Mouse (Mus musculus) lung, adult 2 months (tissue): ENCODE measurements around the gene Utrn. TPM values are rescaled to one million over a fixed set of nuclear protein-coding genes. Genes with fewer than 3 reads are reported as not detected.

Experiments
- DNase-seq: peaks from one replicate; pipeline ENCODE4 v3.0.0; 2022
- H3K4me1 ChIP-seq: fragments of 200-500 bp; 2 replicates; pipeline ENCODE4 v1.6.1; 2011; ENCODE audit warnings: low read length; ENCODE audit not compliant: control insufficient read depth, insufficient read depth
- H3K4me3 ChIP-seq: fragments of 200-500 bp; replicated peaks from 2 replicates; pipeline ENCODE3; 2011; ENCODE audit warnings: low read depth, mild to moderate bottlenecking, control low read depth, low read length; ENCODE audit errors: extremely low read depth
- CTCF ChIP-seq: fragments of 200-500 bp; IDR thresholded peaks from 2 replicates; pipeline ENCODE4 v1.5.1; 2011; ENCODE audit warnings: mild to moderate bottlenecking, low read length, control low read depth; ENCODE audit not compliant: insufficient read depth
- POLR2A ChIP-seq: fragments of 200-500 bp; IDR thresholded peaks from 2 replicates; pipeline ENCODE4 v1.6.1; 2011; ENCODE audit warnings: low read depth, mild to moderate bottlenecking, control low read depth, low read length, borderline replicate concordance; ENCODE audit errors: extremely low read depth
- WGBS: fragments of 180-500 bp; shearing (Covaris S2); methylation state at CpG from one replicate; pipeline ENCODE4 v1.1.7; 2018; 5-methylcytosine and 5-hydroxymethylcytosine counted together
- polyA plus RNA-seq: library from polyadenylated mRNA; depleted of rRNA; stranded (reverse); fragments of >200 nt; gene quantifications from 2 replicates; pipeline ENCODE4 v1.2.3, GENCODE M21; 2012

Gene Utrn
- polyA plus RNA-seq, 1 experiment, result 59.1 TPM

GRCm38 (mm10) chr10:12860765-12861164 is 8.4 kb downstream of the Utrn start:
- DNase-seq, result no peak
- Histone ChIP-seq H3K4me1 (peaks cover 5% of the 10 kb centered on the region), H3K4me3 (no peak overlapping the region)
- 82% methylated on average over 4 of the region's 4 CpGs for WGBS
- TF ChIP-seq POLR2A (no peak), CTCF (no peak)

GRCm38 (mm10) chr10:12860331-12860730 is 8.8 kb downstream of the Utrn start:
- 64% methylated on average over 7 of the region's 7 CpGs for WGBS
- H3K4me1 ChIP-seq, result peaks cover 5% of the 10 kb centered on the region
- no peak overlapping the region for H3K4me3 ChIP-seq
- no peak for DNase-seq
- TF ChIP-seq CTCF (no peak), POLR2A (no peak)

DNA sequence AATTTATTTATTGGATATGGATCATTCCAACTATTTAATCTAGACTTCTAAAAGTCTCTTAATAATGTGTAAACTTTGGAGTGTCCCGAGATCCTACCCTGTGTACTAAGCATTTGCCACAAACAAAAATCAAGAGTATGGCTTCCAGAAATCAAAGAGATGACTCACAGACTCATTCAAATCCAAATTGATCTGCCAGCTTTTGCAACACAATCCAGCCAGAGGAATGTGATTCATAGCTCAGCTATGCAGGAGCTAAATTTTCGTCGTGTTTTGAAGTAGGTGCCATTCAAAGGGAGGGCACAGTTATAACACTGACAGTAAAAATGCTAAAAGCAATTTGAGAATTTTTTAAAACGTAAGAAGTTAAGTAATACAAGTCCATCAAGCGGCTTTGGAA is 11.1 kb downstream of the Utrn start:
- DNase-seq, result no peak
- H3K4me1 ChIP-seq, result peaks cover 9% of the 10 kb centered on the region
- TF ChIP-seq POLR2A (no peak), CTCF (no peak)
- 43% methylated on average over 5 of the region's 5 CpGs for WGBS
- H3K4me3 ChIP-seq, result no peak overlapping the region

- TF ChIP-seq POLR2A (no peak), CTCF (no peak)
Measured at GRCm38 (mm10) chr10:12854298-12854697, 14.9 kb downstream of the Utrn start.

DNA sequence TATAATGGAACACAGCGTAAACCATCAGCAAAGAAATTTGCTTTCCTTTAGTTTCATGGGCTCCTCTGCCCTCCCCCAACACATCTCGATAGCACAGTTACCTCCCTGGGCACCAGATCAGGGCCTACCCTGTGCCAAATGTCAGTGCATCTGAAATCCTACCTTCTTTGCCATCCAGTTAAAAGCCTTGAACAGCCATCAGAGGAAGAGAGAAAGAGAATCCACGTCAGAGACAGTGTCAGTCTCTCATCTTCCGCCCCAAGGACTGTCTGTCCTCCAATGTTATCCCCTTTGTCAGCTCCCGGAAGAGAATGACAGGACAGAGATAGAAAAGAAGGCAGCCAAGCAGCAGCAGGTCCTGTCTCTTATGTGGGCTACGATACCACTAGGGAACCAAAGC is 15.4 kb downstream of the Utrn start:
- 85% methylated on average over 6 of the region's 6 CpGs for WGBS
- peaks cover 13% of the 10 kb centered on the region for H3K4me1 ChIP-seq
- DNase-seq, result no peak
- TF ChIP-seq POLR2A (no peak), CTCF (no peak)
- H3K4me3 ChIP-seq, result no peak overlapping the region

More at GRCm38 (mm10) chr10:12854298-12854697, 14.9 kb downstream of the Utrn start:
- DNase-seq, result peak; percentile 42
- 57% methylated on average over 6 of the region's 6 CpGs for WGBS
- H3K4me3 ChIP-seq, result no peak overlapping the region
- peaks cover 13% of the 10 kb centered on the region for H3K4me1 ChIP-seq

DNA sequence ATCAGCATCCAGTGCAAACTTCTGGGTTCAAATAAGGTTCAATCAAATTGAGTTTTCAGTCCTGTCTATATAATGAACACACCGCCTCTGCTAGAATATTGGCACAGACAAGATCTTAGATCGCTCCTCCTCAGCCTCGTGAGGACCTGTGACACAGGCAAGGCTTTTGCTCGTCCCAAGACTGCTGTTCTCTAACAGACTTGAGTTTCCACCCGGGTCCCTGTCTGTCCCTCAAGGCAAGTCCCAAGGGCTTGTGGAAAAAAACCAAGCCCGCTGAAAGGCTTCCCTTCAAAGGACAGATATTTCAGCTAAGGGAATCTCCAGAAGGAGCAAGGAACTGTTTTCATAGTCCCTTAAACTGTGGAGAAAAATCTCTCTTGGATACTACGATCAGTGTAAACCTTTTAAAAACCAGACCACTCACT is 16.0 kb downstream of the Utrn start:
- DNase-seq, result no peak
- Histone ChIP-seq H3K4me1 (peaks cover 9% of the 10 kb centered on the region), H3K4me3 (no peak overlapping the region)
- 57% methylated on average over 7 of the region's 7 CpGs for WGBS
- TF ChIP-seq CTCF (no peak), POLR2A (no peak)

DNA sequence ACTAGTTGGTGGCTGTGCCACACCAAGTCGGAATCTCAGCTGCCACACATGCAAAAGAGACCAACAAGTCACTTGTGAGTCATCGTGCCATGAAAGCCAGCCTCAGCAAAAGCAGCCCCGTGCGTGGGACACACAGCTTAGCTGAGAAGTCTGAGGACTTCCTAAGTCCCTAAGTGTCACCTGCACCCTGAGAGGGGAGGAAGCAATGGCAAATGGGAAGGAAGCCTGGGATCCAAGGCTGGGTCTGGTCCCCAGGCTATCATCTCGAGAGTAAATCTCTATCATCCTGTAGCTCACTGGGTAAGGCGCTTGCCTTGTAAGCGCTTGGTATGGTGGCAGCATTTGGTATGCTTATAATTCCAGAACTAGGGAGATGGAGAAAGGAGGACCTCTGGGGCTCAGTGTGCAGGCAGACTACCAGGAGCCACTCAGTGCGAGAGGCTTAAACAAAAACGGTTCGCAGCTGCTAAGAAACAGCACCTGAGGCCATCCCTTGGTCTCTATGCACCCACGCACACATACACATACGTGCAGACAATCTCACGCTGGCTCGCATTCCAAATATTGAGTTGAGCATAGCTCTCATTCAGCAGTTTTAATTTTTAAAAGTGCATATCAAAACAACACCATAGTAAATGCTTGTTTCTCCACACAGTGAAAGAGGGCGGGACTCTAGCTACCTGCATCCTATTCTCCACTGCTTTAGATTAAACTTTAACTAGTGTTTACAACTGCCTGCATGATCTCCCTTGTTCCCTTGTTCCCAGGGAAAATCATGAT is 16.6 kb downstream of the Utrn start:
- 81% methylated on average over 15 of the region's 15 CpGs for WGBS
- H3K4me3 ChIP-seq, result no peak overlapping the region
- peaks cover 9% of the 10 kb centered on the region for H3K4me1 ChIP-seq
- no peak for DNase-seq
- no peak for TF ChIP-seq CTCF
- no peak for TF ChIP-seq POLR2A

GRCm38 (mm10) chr10:12850781-12851471 is 18.2 kb downstream of the Utrn start:
- TF ChIP-seq CTCF, result no peak
- TF ChIP-seq POLR2A, result no peak
- no peak overlapping the region for H3K4me3 ChIP-seq
- WGBS, result 49% methylated on average over 7 of the region's 7 CpGs
- DNase-seq, result no peak
- peaks cover 9% of the 10 kb centered on the region for H3K4me1 ChIP-seq

DNA sequence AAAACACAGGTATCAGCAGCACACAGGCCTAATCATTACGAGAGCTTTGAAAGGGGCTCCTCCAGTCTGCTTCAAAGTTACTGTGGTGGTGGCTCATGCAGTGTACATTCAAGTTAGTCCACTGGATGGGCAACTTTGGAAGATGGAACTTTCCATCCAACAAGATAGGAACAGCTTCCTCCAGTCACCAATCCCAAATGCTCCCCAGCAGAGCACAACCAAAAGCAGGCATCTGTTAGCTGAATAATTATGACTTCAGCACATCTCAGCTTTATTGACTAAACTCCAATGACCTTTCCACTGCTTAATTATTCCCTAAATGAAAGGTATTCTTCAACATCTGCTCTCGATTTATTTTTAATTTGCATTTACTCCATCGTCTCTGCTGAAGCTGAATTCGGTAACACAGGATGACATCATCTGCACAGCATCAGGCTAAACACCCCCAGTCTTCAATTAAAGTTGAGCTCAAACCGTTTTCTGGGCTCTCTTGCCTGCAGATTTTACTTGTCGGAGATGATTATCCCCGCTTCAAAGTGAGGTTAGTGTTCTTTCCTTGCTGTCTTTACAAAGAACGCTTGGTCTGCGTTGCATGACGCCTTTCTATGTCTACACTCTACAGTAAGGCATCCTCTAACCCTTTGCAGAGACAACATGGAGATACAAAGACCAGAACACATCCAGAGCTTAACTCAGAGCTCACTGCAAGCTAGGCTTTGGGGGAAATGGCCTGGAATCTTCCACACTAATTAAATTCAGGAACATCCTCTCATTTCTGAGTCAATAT is 20.6 kb downstream of the Utrn start:
- Histone ChIP-seq H3K4me1 (peaks cover 5% of the 10 kb centered on the region; the same call in 1 of the 2 replicates), H3K4me3 (no peak overlapping the region)
- WGBS, result 85% methylated on average over 10 of the region's 10 CpGs
- no peak for TF ChIP-seq CTCF
- TF ChIP-seq POLR2A, result no peak
- DNase-seq, result no peak
